In genomic region chr4:96725415-96726055, GRCm38 (mm10) we compare ENCODE assay signal across 20 mouse cellular contexts. TPM values are rescaled to one million over a fixed set of nuclear protein-coding genes. Genes with fewer than 3 reads are reported as not detected.
DNase-seq lines count a peak whose midpoint lies in the region; ATAC-seq and TF ChIP-seq lines count a peak whose summit lies in the region.
"Had no signal": no experiment of that assay in that cellular context is flagged by ENCODE, and none has a peak within 500 bp of the region (broad histone marks: within the 10 kb centered on the region; RNA-seq: fewer than 3 reads in every experiment).

No protein-coding gene starts in this region.

- peaks cover 3% of the 10 kb centered on the region; the same call in 1 of the 2 replicates for H3K4me1 ChIP-seq in kidney, adult 2 months (ENCODE audit: control insufficient read depth, insufficient read depth, low read length)
- H3K4me1 ChIP-seq in kidney, embryonic 14.5 days (ENCODE audit: control insufficient read depth, insufficient read depth, low read length) = no peaks in the 10 kb centered on the region
- no peaks in the 10 kb centered on the region for H3K4me1 ChIP-seq in kidney, embryonic 15.5 days
- H3K4me1 ChIP-seq: embryonic facial prominence, embryonic 15.5 days; heart, embryonic 13.5 days; liver, embryonic 15.5 days had no signal

- H3K9ac ChIP-seq in kidney, embryonic 14.5 days (ENCODE audit: low read depth, low read length) = no peak overlapping the region
- H3K9ac ChIP-seq in kidney, embryonic 15.5 days = no peak overlapping the region
- H3K9ac ChIP-seq: embryonic facial prominence, embryonic 15.5 days; heart, embryonic 13.5 days; liver, embryonic 15.5 days had no signal

- H3K4me2 ChIP-seq in kidney, embryonic 14.5 days (replicated peaks; ENCODE audit: low read depth, low read length) = no peak overlapping the region
- H3K4me2 ChIP-seq in kidney, embryonic 15.5 days = no peak overlapping the region
- H3K4me2 ChIP-seq: embryonic facial prominence, embryonic 15.5 days; heart, embryonic 13.5 days; liver, embryonic 15.5 days had no signal

- peak overlapping the region; percentile 89 for H3K27ac ChIP-seq in kidney, adult 2 months (ENCODE audit: insufficient read depth, low read depth, low read length)
- H3K27ac ChIP-seq in kidney, embryonic 14.5 days (ENCODE audit: low read depth, low read length) = no peak overlapping the region
- no peak overlapping the region for H3K27ac ChIP-seq in kidney, embryonic 15.5 days
- H3K27ac ChIP-seq: embryonic facial prominence, embryonic 15.5 days; heart, embryonic 13.5 days; liver, embryonic 15.5 days had no signal

- TF ChIP-seq CTCF in kidney, adult 2 months (conservative IDR thresholded peaks at IDR 0.05; ENCODE audit: insufficient read depth, insufficient read length, low read depth, low read length) = no peak

- no peaks in the 10 kb centered on the region for H3K9me3 ChIP-seq in kidney, embryonic 14.5 days (ENCODE audit: control insufficient read depth, low read length)
- H3K9me3 ChIP-seq in kidney, embryonic 15.5 days (replicated peaks) = no peaks in the 10 kb centered on the region
- H3K9me3 ChIP-seq: embryonic facial prominence, embryonic 15.5 days; heart, embryonic 13.5 days; liver, embryonic 15.5 days had no signal

- no peak for TF ChIP-seq POLR2A in kidney, adult 2 months (IDR thresholded peaks at IDR 0.05; ENCODE audit: low read depth, low read length)

- no peaks in the 10 kb centered on the region for H3K36me3 ChIP-seq in kidney, adult 2 months (ENCODE audit: control insufficient read depth, insufficient read depth, low read length)
- no peaks in the 10 kb centered on the region for H3K36me3 ChIP-seq in kidney, embryonic 14.5 days (ENCODE audit: control insufficient read depth, insufficient read depth, low read length)
- H3K36me3 ChIP-seq in kidney, embryonic 15.5 days = no peaks in the 10 kb centered on the region
- H3K36me3 ChIP-seq: embryonic facial prominence, embryonic 15.5 days; heart, embryonic 13.5 days; liver, embryonic 15.5 days had no signal

- no peaks in the 10 kb centered on the region for H3K27me3 ChIP-seq in kidney, adult 2 months (replicated peaks; ENCODE audit: control insufficient read depth, insufficient read depth, low read length)
- no peaks in the 10 kb centered on the region for H3K27me3 ChIP-seq in kidney, embryonic 14.5 days (ENCODE audit: control insufficient read depth, insufficient read depth, low read length)
- H3K27me3 ChIP-seq in kidney, embryonic 15.5 days = no peaks in the 10 kb centered on the region
- H3K27me3 ChIP-seq: CH12.LX; embryonic facial prominence, embryonic 15.5 days; heart, embryonic 13.5 days; liver, embryonic 15.5 days had no signal

- no peak overlapping the region for H3K4me3 ChIP-seq in kidney, adult 2 months (ENCODE audit: insufficient read depth, low read depth, low read length)
- H3K4me3 ChIP-seq in kidney, embryonic 14.5 days (ENCODE audit: low read length) = no peak overlapping the region
- no peak overlapping the region for H3K4me3 ChIP-seq in kidney, embryonic 15.5 days (replicated peaks)
- H3K4me3 ChIP-seq: embryonic facial prominence, embryonic 15.5 days; heart, embryonic 13.5 days; liver, embryonic 15.5 days had no signal

- no peak for ATAC-seq in kidney, embryonic 14.5 days (ENCODE audit: low FRiP score, low TSS enrichment)
- peak; percentile 69; the same call in 1 of the 2 replicates for ATAC-seq in kidney, embryonic 15.5 days (replicated peaks; ENCODE audit: low FRiP score)
- ATAC-seq: forebrain, embryonic 14.5 days had no signal

- 44% methylated on average over 5 of the region's 5 CpGs for WGBS in kidney, adult 2 months
- 82% methylated on average over 5 of the region's 5 CpGs for WGBS in kidney, embryonic 14.5 days
- 72% methylated on average over 5 of the region's 5 CpGs for WGBS in kidney, embryonic 15.5 days

- DNase-seq in adrenal gland, adult 2 months = peak; percentile 8
- no peak for DNase-seq in adrenal gland, postnatal 4 days (ENCODE audit: low spot score in 2 of 2)
- DNase-seq in kidney, adult 2 months = peak; percentile 78
- DNase-seq in lung, postnatal 25 days (ENCODE audit: low spot score) = peak; percentile 51
- no peak for DNase-seq in cerebellum, adult 9-11 months
- DNase-seq in cerebellum, adult 18-20 months = no peak
- DNase-seq: gastrocnemius, postnatal 36 days; layer of hippocampus, postnatal 36 days; right cerebral cortex, postnatal 14 days; thymus, postnatal 14 days had no signal

RNA-seq across cellular contexts. Expression of gene Gm12695, which starts 59.5 kb away (rescaled TPM):
- not detected for total RNA-seq in adrenal gland, adult 2 months (2021)
- not detected in 2 replicates for polyA plus RNA-seq in adrenal gland, adult 2 months (2012; rRNA removed)
- total RNA-seq in adrenal gland, postnatal 4 days (2021) = not detected
- polyA plus RNA-seq in kidney, adult 2 months (2012; rRNA removed) = not detected in 2 replicates
- not detected in 2 replicates for polyA plus RNA-seq in kidney, embryonic 14.5 days (2014; fragmentation: Nextera tagmentation; extraction: Ambion mirVana)
- not detected in 2 replicates for polyA plus RNA-seq in kidney, embryonic 15.5 days (2015; fragmentation: Nextera tagmentation; extraction: Ambion mirVana)
- total RNA-seq: CH12.LX; common myeloid progenitor, adult 5-6 weeks; gastrocnemius, postnatal 36 days; layer of hippocampus, postnatal 36 days had no signal
- polyA plus RNA-seq: forebrain, embryonic 14.5 days; heart, embryonic 13.5 days; large intestine, adult 2 months; limb, embryonic 11.5 days; liver, embryonic 15.5 days had no signal

Comparison
In these comparisons a context has a peak if more than half of its experiments do, and no peak if none do; other contexts are left out.
1. DNase-seq: peak in adrenal gland, adult 2 months (single experiment), kidney, adult 2 months (single experiment) and lung, postnatal 25 days (single experiment); none in adrenal gland, postnatal 4 days (0 of 2), cerebellum, adult 9-11 months (single experiment) and cerebellum, adult 18-20 months (0 of 2).